Mouse (Mus musculus): ENCODE results near the gene Epha8.

GRCm38 (mm10) chr4:136949266-136949989 is 7.2 kb downstream of the Epha8 start:
- TF ChIP-seq CTCF (IDR thresholded peaks at IDR 0.05; ENCODE audit: borderline replicate concordance, control insufficient read depth, extremely low read depth, insufficient read depth, low read length, poor library complexity) (no peak), POLR2A (IDR thresholded peaks at IDR 0.05; ENCODE audit: control insufficient read depth, extremely low read depth, insufficient read depth, low read length, poor library complexity) (no peak)

Data from thymus, adult 2 months (tissue).